Mouse (Mus musculus) neural tube, embryonic 15.5 days (tissue): ENCODE results near the gene Tspan14. TPM values are rescaled to one million over a fixed set of nuclear protein-coding genes. Genes with fewer than 3 reads are reported as not detected.

Experiments used
- ATAC-seq: fragments of 200-750 bp; cut with Nextera tagmentation; 2 replicates; pipeline ENCODE4 v1.8.0; 2017; ENCODE audit warnings: mild to moderate bottlenecking, moderate TSS enrichment, moderate library complexity; ENCODE audit not compliant: low FRiP score
- H3K27ac ChIP-seq: fragments of 300-500 bp; sonication (generic); replicated peaks from 2 replicates; pipeline ENCODE4 v1.5.1; 2015; ENCODE audit warnings: mild to moderate bottlenecking, inconsistent platforms
- H3K27me3 ChIP-seq: fragments of 300-500 bp; sonication (generic); replicated peaks from 2 replicates; pipeline ENCODE4 v1.6.1; 2015; ENCODE audit warnings: inconsistent platforms
- H3K36me3 ChIP-seq: fragments of 300-500 bp; sonication (generic); 2 replicates; pipeline ENCODE4 v1.6.1; 2015; ENCODE audit warnings: inconsistent platforms
- H3K4me1 ChIP-seq: fragments of 300-500 bp; sonication (generic); 2 replicates; pipeline ENCODE4 v1.6.1; 2015; ENCODE audit warnings: inconsistent platforms
- H3K4me2 ChIP-seq: fragments of 300-500 bp; sonication (generic); 2 replicates; pipeline ENCODE4 v1.6.1; 2015; ENCODE audit warnings: inconsistent platforms, mild to moderate bottlenecking, moderate library complexity
- H3K4me3 ChIP-seq: fragments of 300-500 bp; sonication (generic); replicated peaks from 2 replicates; pipeline ENCODE4 v1.5.1; 2015; ENCODE audit warnings: mild to moderate bottlenecking, inconsistent platforms
- H3K9ac ChIP-seq: fragments of 300-500 bp; sonication (generic); replicated peaks from 2 replicates; pipeline ENCODE4 v1.6.1; 2015; ENCODE audit warnings: mild to moderate bottlenecking, inconsistent platforms
- H3K9me3 ChIP-seq: fragments of 300-500 bp; sonication (generic); replicated peaks from 2 replicates; pipeline ENCODE4 v1.6.1; 2016; ENCODE audit warnings: inconsistent platforms
- WGBS: fragments of 180-500 bp; shearing (Covaris S2); methylation state at CpG from one replicate; pipeline ENCODE4 v1.1.7; 2015; ENCODE audit warnings: mixed read lengths; 5-methylcytosine and 5-hydroxymethylcytosine counted together
- polyA plus RNA-seq: library from polyadenylated mRNA; unstranded; fragments of >200 nt; fragmentation: Nextera tagmentation; extraction: Ambion mirVana; gene quantifications from 2 replicates; pipeline ENCODE4 v1.2.1, GENCODE M21; 2015

Tspan14 gene
- polyA plus RNA-seq = 45.5 and 53.0 TPM in 2 replicates

GRCm38 (mm10) chr14:40966392-40966861, at the start of gene Tspan14:
TSS of gene Tspan14 (minus strand) at chr14:40966807.
- H3K4me1 ChIP-seq = peaks cover 36% of the 10 kb centered on the region
- under 1% methylated on average over 44 of the region's 54 CpGs for WGBS
- peak; percentile 64 for ATAC-seq

DNA sequence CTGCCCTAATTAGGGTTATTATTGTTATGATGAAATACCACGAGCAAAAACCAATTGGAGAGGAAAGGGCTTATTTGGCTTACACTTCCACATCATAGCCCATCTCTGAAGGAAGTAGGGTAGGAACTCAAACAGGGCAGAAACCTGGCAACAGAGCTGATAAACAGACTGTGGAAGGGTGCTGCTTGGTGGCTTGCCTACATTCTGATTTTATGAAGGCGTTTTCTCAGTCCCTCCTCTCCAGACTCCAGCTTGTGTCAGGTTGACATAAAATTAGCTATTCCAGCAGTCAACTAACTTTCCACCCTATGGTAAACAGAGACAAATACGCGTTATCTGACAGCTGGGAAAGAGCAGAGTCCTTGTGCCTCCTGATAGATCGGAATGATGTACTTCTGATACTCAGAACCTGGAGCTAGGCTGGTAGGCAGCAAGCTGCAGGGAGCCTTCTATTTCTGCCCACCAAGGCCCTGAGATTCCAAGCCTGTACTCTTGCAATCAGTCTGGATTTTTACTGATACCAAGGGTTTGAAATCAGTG, 48.2 kb upstream of the Tspan14 start:
- peak overlapping the region; percentile 77; the same call in 1 of the 2 replicates for H3K4me2 ChIP-seq
- no peak overlapping the region for H3K9ac ChIP-seq
- no peaks in the 10 kb centered on the region for H3K9me3 ChIP-seq
- H3K4me1 ChIP-seq = peaks cover 19% of the 10 kb centered on the region
- 81% methylated on average over 5 of the region's 5 CpGs for WGBS
- H3K36me3 ChIP-seq = no peaks in the 10 kb centered on the region
- H3K27ac ChIP-seq = no peak overlapping the region
- H3K27me3 ChIP-seq = no peaks in the 10 kb centered on the region
- no peak overlapping the region for H3K4me3 ChIP-seq
- ATAC-seq = no peak

More at GRCm38 (mm10) chr14:40966392-40966861, at the start of gene Tspan14:
- peak within 1 kb of the TSS; percentile 73 for H3K4me3 ChIP-seq
- H3K27ac ChIP-seq = peak within 1 kb of the TSS; percentile 89
- H3K36me3 ChIP-seq = no peaks in the 10 kb centered on the region
- H3K27me3 ChIP-seq = no peaks in the 10 kb centered on the region
- peak within 1 kb of the TSS; percentile 71 for H3K9ac ChIP-seq
- H3K4me2 ChIP-seq = peak within 1 kb of the TSS; percentile 88
- no peaks in the 10 kb centered on the region for H3K9me3 ChIP-seq

DNA sequence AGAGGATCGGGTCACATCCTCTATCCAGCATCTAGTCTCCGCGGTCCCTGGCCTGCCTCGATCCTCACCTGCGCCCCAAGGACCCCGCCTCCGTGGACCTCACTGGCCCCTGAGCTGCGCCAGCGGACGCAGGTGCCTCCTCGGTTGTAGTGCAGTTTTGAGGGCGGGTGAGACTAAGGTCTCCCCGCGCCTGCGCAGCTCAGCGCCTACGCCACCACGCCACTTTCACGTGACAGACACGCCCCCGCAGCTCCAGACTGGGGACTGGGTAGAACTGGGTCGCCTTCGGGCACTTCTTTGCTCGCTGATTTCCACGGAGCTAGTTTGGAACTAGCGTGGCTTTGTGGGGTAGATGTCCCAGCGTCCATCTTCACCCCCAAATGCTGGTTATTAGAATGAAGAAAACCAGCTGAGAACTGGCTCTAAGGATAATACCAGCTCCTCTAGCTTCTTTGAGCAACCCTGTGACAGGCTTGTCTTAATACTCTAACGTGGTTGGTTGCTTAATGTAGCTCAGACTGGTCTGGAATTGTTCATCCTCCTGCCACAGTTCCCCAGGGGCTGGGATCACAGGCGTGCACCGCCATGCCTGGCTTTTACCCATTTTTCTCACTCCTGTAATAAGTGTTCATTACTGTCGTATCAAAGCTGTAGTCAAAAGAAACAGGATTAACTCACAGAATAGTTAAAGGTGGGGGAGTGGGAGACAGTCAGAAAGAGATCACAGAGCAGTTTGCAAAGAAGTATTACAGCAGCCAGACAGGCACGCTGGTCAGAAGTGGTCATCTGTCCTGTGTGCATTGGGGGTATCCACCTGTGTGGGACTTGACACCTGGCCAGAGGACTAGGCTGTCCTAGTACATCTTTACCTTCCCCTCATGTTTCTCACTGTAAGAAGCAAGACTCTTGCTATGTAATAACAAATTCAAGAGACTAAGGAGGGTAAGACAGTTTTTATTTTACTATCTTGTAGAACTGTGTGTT, 47.3 kb upstream of the Tspan14 start, which contains the start of gene Fam213a:
Gene Fam213a (minus strand): TSS at position 159 of the 984 bp plus-strand sequence.
- WGBS = 5% methylated on average over 32 of the region's 32 CpGs
- peak within 1 kb of the TSS; percentile 77 for H3K4me2 ChIP-seq

GRCm38 (mm10) chr14:41013143-41013542, 46.5 kb upstream of the Tspan14 start:
- H3K4me1 ChIP-seq = peaks cover 19% of the 10 kb centered on the region
- H3K4me2 ChIP-seq = peak overlapping the region; percentile 77
- H3K9me3 ChIP-seq = no peaks in the 10 kb centered on the region
- H3K27me3 ChIP-seq = no peaks in the 10 kb centered on the region
- no peak; the same call in 1 of the 2 replicates for ATAC-seq
- H3K36me3 ChIP-seq = no peaks in the 10 kb centered on the region
- H3K4me3 ChIP-seq = peak overlapping the region; percentile 74
- H3K27ac ChIP-seq = peak overlapping the region; percentile 89
- WGBS = 16% methylated on average over 9 of the region's 9 CpGs
- peak overlapping the region; percentile 81 for H3K9ac ChIP-seq

More for the DNA sequence above, 47.3 kb upstream of the Tspan14 start, which contains the start of gene Fam213a:
- Histone ChIP-seq H3K36me3 (no peaks in the 10 kb centered on the region), H3K27me3 (no peaks in the 10 kb centered on the region), H3K9me3 (no peaks in the 10 kb centered on the region), H3K4me1 (peaks cover 19% of the 10 kb centered on the region), H3K4me3 (peak within 1 kb of the TSS; percentile 74), H3K27ac (peak within 1 kb of the TSS; percentile 89), H3K9ac (peak within 1 kb of the TSS; percentile 81)
- ATAC-seq = peak; percentile 99

DNA sequence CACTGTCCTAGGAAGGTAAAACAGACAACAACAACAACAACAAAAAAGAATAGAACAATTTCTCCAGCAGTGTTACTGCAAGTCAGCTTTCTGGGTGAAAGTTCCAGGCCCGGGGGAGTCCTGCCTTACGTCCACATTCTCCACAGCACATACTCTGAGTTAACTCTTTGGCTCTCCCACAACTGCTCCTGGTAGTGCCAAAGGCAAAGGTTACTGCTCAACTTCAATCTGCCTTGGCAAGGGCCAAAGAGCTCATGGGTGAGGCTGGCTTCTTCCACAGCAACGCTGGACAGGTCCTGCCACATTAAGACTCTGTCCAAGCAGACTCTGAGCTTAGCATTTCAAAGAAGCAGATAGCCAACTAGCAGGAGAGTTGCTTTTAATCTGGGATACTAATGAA, 45.3 kb upstream of the Tspan14 start:
- Histone ChIP-seq H3K27me3 (no peaks in the 10 kb centered on the region), H3K4me1 (peaks cover 19% of the 10 kb centered on the region), H3K9me3 (no peaks in the 10 kb centered on the region), H3K4me2 (no peak overlapping the region), H3K27ac (no peak overlapping the region), H3K36me3 (no peaks in the 10 kb centered on the region), H3K9ac (no peak overlapping the region), H3K4me3 (no peak overlapping the region)
- 79% methylated on average over 3 of the region's 3 CpGs for WGBS
- ATAC-seq = no peak

DNA sequence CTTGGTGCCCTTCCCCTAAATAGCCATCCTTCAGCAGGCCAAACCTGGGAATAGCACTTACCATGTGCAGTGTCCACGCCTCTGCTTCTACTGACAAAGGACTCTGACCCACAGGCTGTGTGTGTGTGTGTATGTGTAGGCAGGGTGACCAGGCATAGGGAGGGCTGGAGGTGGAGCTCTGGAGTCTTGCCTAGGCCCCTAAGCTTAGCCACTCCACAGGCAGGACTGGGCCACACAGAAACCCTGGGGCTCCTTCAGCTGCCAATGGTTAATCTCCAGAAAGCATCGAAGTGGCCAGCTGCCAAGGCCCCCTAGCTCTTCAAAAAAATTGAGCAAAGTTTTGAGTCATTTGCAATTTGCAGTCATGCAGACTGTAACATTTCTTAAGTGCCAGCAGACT, 41.5 kb upstream of the Tspan14 start:
- no peak for ATAC-seq
- H3K4me3 ChIP-seq = no peak overlapping the region
- H3K27ac ChIP-seq = no peak overlapping the region
- no peaks in the 10 kb centered on the region for H3K27me3 ChIP-seq
- H3K9me3 ChIP-seq = no peaks in the 10 kb centered on the region
- H3K4me2 ChIP-seq = no peak overlapping the region
- WGBS = 85% methylated on average over 2 of the region's 2 CpGs
- H3K4me1 ChIP-seq = peaks cover 24% of the 10 kb centered on the region
- no peaks in the 10 kb centered on the region for H3K36me3 ChIP-seq
- H3K9ac ChIP-seq = no peak overlapping the region

GRCm38 (mm10) chr14:41007641-41008040, 41.0 kb upstream of the Tspan14 start:
- H3K36me3 ChIP-seq = no peaks in the 10 kb centered on the region
- no peaks in the 10 kb centered on the region for H3K9me3 ChIP-seq
- 55% methylated on average over 5 of the region's 5 CpGs for whole genome bisulfite sequencing
- H3K4me1 ChIP-seq = peaks cover 19% of the 10 kb centered on the region
- no peak overlapping the region for H3K27ac ChIP-seq
- no peak overlapping the region for H3K9ac ChIP-seq
- no peak for ATAC-seq
- no peak overlapping the region for H3K4me2 ChIP-seq
- no peaks in the 10 kb centered on the region for H3K27me3 ChIP-seq
- H3K4me3 ChIP-seq = no peak overlapping the region

GRCm38 (mm10) chr14:41006899-41007298, 40.3 kb upstream of the Tspan14 start:
- H3K9me3 ChIP-seq = no peaks in the 10 kb centered on the region
- no peak for ATAC-seq
- no peak overlapping the region for H3K9ac ChIP-seq
- H3K4me2 ChIP-seq = no peak overlapping the region
- peaks cover 15% of the 10 kb centered on the region for H3K4me1 ChIP-seq
- H3K36me3 ChIP-seq = peaks cover 5% of the 10 kb centered on the region
- no peaks in the 10 kb centered on the region for H3K27me3 ChIP-seq
- no peak overlapping the region for H3K27ac ChIP-seq
- 60% methylated on average over 3 of the region's 3 CpGs for WGBS
- H3K4me3 ChIP-seq = no peak overlapping the region

- Histone ChIP-seq H3K4me2 (no peak overlapping the region), H3K4me1 (peaks cover 13% of the 10 kb centered on the region), H3K9ac (no peak overlapping the region), H3K36me3 (peaks cover 11% of the 10 kb centered on the region), H3K4me3 (no peak overlapping the region), H3K9me3 (no peaks in the 10 kb centered on the region), H3K27me3 (no peaks in the 10 kb centered on the region), H3K27ac (no peak overlapping the region)
- 93% methylated on average over 10 of the region's 10 CpGs for WGBS
- no peak for ATAC-seq
Observed at GRCm38 (mm10) chr14:41006263-41006662, 39.7 kb upstream of the Tspan14 start.

- no peaks in the 10 kb centered on the region for H3K9me3 ChIP-seq
- ATAC-seq = no peak
- H3K4me2 ChIP-seq = no peak overlapping the region
- H3K36me3 ChIP-seq = peaks cover 16% of the 10 kb centered on the region
- H3K9ac ChIP-seq = no peak overlapping the region
- H3K4me3 ChIP-seq = no peak overlapping the region
- H3K27ac ChIP-seq = no peak overlapping the region
- no peaks in the 10 kb centered on the region for H3K27me3 ChIP-seq
- H3K4me1 ChIP-seq = peaks cover 13% of the 10 kb centered on the region
- 91% methylated on average over 9 of the region's 9 CpGs for WGBS
Observed at GRCm38 (mm10) chr14:41005716-41006115, 39.1 kb upstream of the Tspan14 start.

DNA sequence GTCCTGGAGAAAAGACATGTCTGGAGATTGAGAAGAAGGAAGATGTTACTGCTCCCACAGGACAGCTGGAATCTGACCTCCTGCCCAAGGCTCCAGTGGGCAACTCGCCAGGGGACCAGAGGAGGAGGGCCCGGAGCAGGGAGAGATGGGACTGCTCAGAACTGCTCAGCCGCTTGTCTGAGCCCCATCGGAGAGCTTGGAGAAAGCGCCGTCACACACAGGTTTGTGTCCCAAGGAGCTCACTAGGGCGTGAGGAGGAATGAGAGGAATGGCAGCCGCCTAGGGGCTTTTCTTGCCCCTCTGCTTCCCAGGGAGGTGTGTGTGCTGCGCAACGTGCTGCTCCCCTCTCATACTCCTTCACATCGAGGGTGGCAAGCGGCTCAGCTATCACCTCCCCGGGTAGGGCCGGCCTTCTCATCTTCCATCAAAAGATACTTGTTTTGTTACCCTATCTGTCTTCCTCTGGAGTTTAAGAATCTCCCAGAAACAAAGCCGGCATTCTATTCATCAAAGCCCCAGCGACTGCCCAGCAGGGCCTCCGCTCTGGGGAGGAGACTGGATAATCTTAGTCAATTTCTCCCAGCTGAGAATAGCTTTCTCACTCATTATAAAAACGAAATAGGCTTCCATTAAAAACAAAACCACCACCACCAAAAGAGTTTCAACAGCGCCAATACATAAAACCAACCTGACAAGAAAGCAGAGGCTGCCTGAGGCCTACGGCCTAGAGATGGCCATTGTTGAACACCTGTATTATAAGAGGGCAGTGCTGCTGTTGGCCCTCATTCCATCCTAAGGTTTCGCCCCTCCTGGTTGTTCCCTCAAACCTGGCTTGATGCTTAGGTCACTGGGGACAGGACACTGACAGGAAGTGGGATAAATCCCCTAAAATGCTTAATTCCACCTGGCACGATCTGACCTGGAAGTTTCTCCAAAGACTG, 37.9 kb upstream of the Tspan14 start:
- H3K27ac ChIP-seq = no peak overlapping the region
- H3K4me1 ChIP-seq = peaks cover 13% of the 10 kb centered on the region
- peaks cover 25% of the 10 kb centered on the region for H3K36me3 ChIP-seq
- ATAC-seq = peak; percentile 18; the same call in 1 of the 2 replicates
- no peak overlapping the region for H3K9ac ChIP-seq
- no peaks in the 10 kb centered on the region for H3K9me3 ChIP-seq
- H3K4me2 ChIP-seq = peak overlapping the region; percentile 47
- 14% methylated on average over 22 of the region's 22 CpGs for WGBS
- H3K4me3 ChIP-seq = no peak overlapping the region
- H3K27me3 ChIP-seq = no peaks in the 10 kb centered on the region
